Mouse (Mus musculus) intestine, embryonic 14.5 days (tissue): ENCODE measurements around the gene Nod2. TPM values are rescaled to one million over a fixed set of nuclear protein-coding genes. Genes with fewer than 3 reads are reported as not detected.
A peak's percentile ranks its signal among the peaks of the same experiment; 100 is the strongest.

Experiments used
- ATAC-seq: fragments of 200-750 bp; cut with Nextera tagmentation; replicated peaks from 2 replicates; pipeline ENCODE4 v1.8.0; 2017; ENCODE audit warnings: low read depth, moderate number of reproducible peaks, moderate TSS enrichment, moderate library complexity; ENCODE audit not compliant: low FRiP score, low TSS enrichment
- DNase-seq: peaks from one replicate; pipeline ENCODE4 v3.0.0-alpha.2; 2018; ENCODE audit warnings: low spot score
- H3K27ac ChIP-seq: fragments of 300-500 bp; sonication (generic); 2 replicates; pipeline ENCODE4 v1.5.1; 2014; ENCODE audit warnings: low read depth, mild to moderate bottlenecking, control low read depth
- H3K27me3 ChIP-seq: fragments of 300-500 bp; sonication (generic); replicated peaks from 2 replicates; pipeline ENCODE4 v1.6.1; 2014; ENCODE audit warnings: low read length, control low read depth; ENCODE audit not compliant: control insufficient read depth, insufficient read depth
- H3K36me3 ChIP-seq: fragments of 300-500 bp; sonication (generic); 2 replicates; pipeline ENCODE4 v1.6.1; 2014; ENCODE audit warnings: low read length, control low read depth; ENCODE audit not compliant: control insufficient read depth, insufficient read depth
- H3K4me1 ChIP-seq: fragments of 300-500 bp; sonication (generic); replicated peaks from 2 replicates; pipeline ENCODE4 v1.6.1; 2014; ENCODE audit warnings: low read length, control low read depth, mixed read lengths; ENCODE audit not compliant: control insufficient read depth, insufficient read depth
- H3K4me2 ChIP-seq: fragments of 300-500 bp; sonication (generic); 2 replicates; pipeline ENCODE4 v1.6.1; 2014; ENCODE audit warnings: low read length
- H3K4me3 ChIP-seq: fragments of 300-500 bp; sonication (generic); 2 replicates; pipeline ENCODE4 v1.5.1; 2014; ENCODE audit warnings: low read depth, low read length, control low read depth, mixed read lengths
- H3K9ac ChIP-seq: fragments of 300-500 bp; sonication (generic); 2 replicates; pipeline ENCODE4 v1.6.1; 2014; ENCODE audit warnings: mild to moderate bottlenecking, low read length
- H3K9me3 ChIP-seq: fragments of 300-500 bp; sonication (generic); 2 replicates; pipeline ENCODE4 v1.6.1; 2016; ENCODE audit warnings: low read length, control low read depth; ENCODE audit not compliant: control insufficient read depth
- WGBS: fragments of 180-500 bp; shearing (Covaris S2); extraction: QIAGEN DNeasy Blood & Tissue Kit; methylation state at CpG from one replicate; pipeline ENCODE4 v1.1.7; 2014; 5-methylcytosine and 5-hydroxymethylcytosine counted together
- polyA plus RNA-seq: library from polyadenylated mRNA; unstranded; fragments of >200 nt; fragmentation: Nextera tagmentation; extraction: Ambion mirVana; gene quantifications from 2 replicates; pipeline ENCODE4 v1.2.1, GENCODE M21; 2014

The Nod2 gene
- polyA plus RNA-seq, 1 experiment from 2014 or later = 0.12 TPM

DNA sequence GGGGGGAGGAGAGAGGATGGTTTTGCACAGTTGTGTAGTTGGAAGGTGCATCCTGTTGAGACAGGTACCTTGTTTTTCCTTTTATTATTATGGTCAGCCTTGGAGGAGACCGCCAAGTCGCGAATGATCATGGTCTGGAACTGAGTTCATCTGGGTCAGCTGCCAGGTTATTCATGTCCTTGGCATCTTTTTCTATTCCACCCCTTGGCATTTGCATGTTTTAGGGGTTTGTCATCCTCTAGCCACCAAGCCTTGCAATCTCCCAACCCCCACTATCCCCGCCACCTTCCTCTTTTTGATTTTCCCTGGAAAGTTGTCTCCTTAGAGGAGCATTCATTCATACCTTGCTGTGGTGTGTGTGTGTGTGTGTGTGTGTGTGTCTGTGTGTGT, 50.5 kb downstream of the Nod2 start:
- Histone ChIP-seq H3K4me1 (peaks cover 9% of the 10 kb centered on the region), H3K27ac (no peak overlapping the region), H3K36me3 (no peaks in the 10 kb centered on the region), H3K27me3 (no peaks in the 10 kb centered on the region), H3K9me3 (no peaks in the 10 kb centered on the region), H3K4me3 (peak overlapping the region; percentile 85), H3K4me2 (peak overlapping the region; percentile 55), H3K9ac (peak overlapping the region; percentile 75)
- ATAC-seq (no peak), DNase-seq (no peak)
- WGBS = 20% methylated on average over 4 of the region's 4 CpGs

DNA sequence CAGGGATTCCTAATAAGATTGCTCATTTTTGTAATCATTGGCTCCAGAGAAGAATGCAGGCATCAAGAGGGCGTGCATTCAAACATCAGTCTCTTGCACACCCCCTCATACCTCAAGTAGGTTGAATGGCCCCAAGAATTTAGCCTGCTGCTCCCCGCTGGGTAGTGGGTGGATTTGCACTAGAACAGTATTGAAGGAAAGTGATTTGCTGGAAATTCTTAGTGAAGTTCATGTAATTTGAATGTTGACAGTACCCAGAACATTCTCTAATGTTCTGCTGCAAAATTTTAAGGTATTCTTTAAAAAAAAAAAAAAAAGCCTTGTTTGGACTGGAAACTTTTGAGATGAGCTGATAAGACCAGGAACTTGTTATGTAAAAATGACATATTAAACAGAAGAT, 50.9 kb downstream of the Nod2 start:
- Histone ChIP-seq H3K36me3 (no peaks in the 10 kb centered on the region), H3K27ac (no peak overlapping the region), H3K27me3 (no peaks in the 10 kb centered on the region), H3K4me2 (peak overlapping the region; percentile 55), H3K4me3 (peak overlapping the region; percentile 85; the same call in 1 of the 2 replicates), H3K4me1 (peaks cover 9% of the 10 kb centered on the region), H3K9ac (no peak overlapping the region), H3K9me3 (no peaks in the 10 kb centered on the region)
- WGBS = 46% methylated on average over 2 of the region's 2 CpGs
- no peak for DNase-seq
- ATAC-seq = no peak

GRCm38 (mm10) chr8:88701611-88702010, 54.5 kb downstream of the Nod2 start:
- Histone ChIP-seq H3K4me3 (no peak overlapping the region), H3K27ac (no peak overlapping the region), H3K9ac (no peak overlapping the region), H3K36me3 (no peaks in the 10 kb centered on the region), H3K9me3 (no peaks in the 10 kb centered on the region), H3K4me1 (peaks cover 6% of the 10 kb centered on the region), H3K27me3 (no peaks in the 10 kb centered on the region), H3K4me2 (no peak overlapping the region)
- ATAC-seq (no peak), DNase-seq (no peak)
- 37% methylated on average over 2 of the region's 2 CpGs for WGBS

GRCm38 (mm10) chr8:88702816-88703215, 55.7 kb downstream of the Nod2 start:
- Histone ChIP-seq H3K4me3 (no peak overlapping the region), H3K27me3 (no peaks in the 10 kb centered on the region), H3K36me3 (no peaks in the 10 kb centered on the region), H3K9ac (no peak overlapping the region), H3K9me3 (no peaks in the 10 kb centered on the region), H3K4me1 (peaks cover 3% of the 10 kb centered on the region), H3K27ac (no peak overlapping the region), H3K4me2 (no peak overlapping the region)
- no peak for DNase-seq
- 75% methylated on average over 3 of the region's 3 CpGs for WGBS
- no peak for ATAC-seq

DNA sequence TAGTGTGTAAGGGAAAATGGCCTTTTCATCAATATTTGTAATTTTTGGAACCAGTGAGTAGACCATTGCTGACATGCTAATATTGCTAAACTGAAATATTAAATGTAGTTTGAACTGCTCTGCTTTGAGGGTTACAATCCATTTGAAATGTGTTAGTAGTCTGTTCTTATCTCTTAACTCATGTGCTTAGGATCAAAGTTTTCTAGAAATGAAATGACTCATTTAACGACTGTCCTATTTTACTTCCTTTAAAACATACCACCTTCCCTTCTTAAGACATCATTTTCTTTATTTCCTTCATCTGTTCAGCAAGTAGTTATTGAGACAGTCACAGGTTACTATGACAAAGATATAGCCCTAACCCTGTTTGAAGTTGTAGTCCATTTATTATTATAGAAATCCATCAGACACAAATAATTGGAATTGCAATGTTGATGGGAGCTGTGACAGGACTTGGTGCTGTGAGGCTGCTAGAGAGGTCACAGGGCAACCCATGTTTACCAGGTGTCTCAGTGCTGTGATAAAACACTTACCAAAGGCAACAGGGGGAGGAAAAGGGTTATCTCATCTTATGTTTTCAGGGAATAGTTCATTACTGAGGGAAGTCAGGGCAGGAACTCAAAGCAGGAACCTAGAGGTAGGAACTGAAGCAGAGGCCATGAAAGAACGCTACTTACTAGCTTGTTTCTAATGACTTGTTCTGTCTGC, 76.3 kb downstream of the Nod2 start:
- no peaks in the 10 kb centered on the region for H3K27me3 ChIP-seq
- DNase-seq (no peak), ATAC-seq (no peak)
- H3K9me3 ChIP-seq = no peaks in the 10 kb centered on the region
- peaks cover 34% of the 10 kb centered on the region for H3K36me3 ChIP-seq
- 91% methylated on average over 2 of the region's 2 CpGs for WGBS
- H3K4me1 ChIP-seq = no peaks in the 10 kb centered on the region
- H3K4me3 ChIP-seq = no peak overlapping the region
- H3K27ac ChIP-seq = no peak overlapping the region
- no peak overlapping the region for H3K4me2 ChIP-seq
- H3K9ac ChIP-seq = no peak overlapping the region

Other genes starting within 250 kb of the Nod2 start
- gene Nkd1, start 126.0 kb upstream of the Nod2 start, polyA plus RNA-seq = 33.6 and 35.8 TPM in 2 replicates
- 3.4 and 3.7 TPM in 2 replicates for gene Snx20, start 11.2 kb upstream of the Nod2 start, polyA plus RNA-seq
- gene Cyld, start 49.7 kb downstream of the Nod2 start, polyA plus RNA-seq = 13.7 and 14.8 TPM in 2 replicates